Mouse (Mus musculus): ENCODE data around the gene 1700020N01Rik. TPM values are rescaled to one million over a fixed set of nuclear protein-coding genes. Genes with fewer than 3 reads are reported as not detected.

The 1700020N01Rik gene
- polyA plus RNA-seq, 1 experiment from 2014 or later: not detected

- 97% methylated on average over 1 of the region's 1 CpGs for WGBS
- Histone ChIP-seq H3K4me2 (no peak overlapping the region), H3K27me3 (replicated peaks) (no peaks in the 10 kb centered on the region), H3K9ac (no peak overlapping the region), H3K27ac (no peak overlapping the region), H3K4me1 (no peaks in the 10 kb centered on the region), H3K9me3 (no peaks in the 10 kb centered on the region), H3K4me3 (no peak overlapping the region), H3K36me3 (replicated peaks) (no peaks in the 10 kb centered on the region)
- no peak for ATAC-seq (replicated peaks)
Measured at GRCm38 (mm10) chr10:21566074-21566473, 26.9 kb upstream of the 1700020N01Rik start.

GRCm38 (mm10) chr10:21571615-21572014, 21.3 kb upstream of the 1700020N01Rik start:
- no peak overlapping the region for H3K27ac ChIP-seq
- H3K27me3 ChIP-seq (replicated peaks): no peaks in the 10 kb centered on the region
- H3K9ac ChIP-seq: no peak overlapping the region
- no peak overlapping the region for H3K4me3 ChIP-seq
- 87% methylated on average over 4 of the region's 4 CpGs for WGBS
- H3K4me2 ChIP-seq: no peak overlapping the region
- H3K36me3 ChIP-seq (replicated peaks): no peaks in the 10 kb centered on the region
- no peaks in the 10 kb centered on the region for H3K4me1 ChIP-seq
- no peak for ATAC-seq (replicated peaks)
- H3K9me3 ChIP-seq: no peaks in the 10 kb centered on the region

GRCm38 (mm10) chr10:21573713-21574112, 19.2 kb upstream of the 1700020N01Rik start:
- Histone ChIP-seq H3K36me3 (replicated peaks) (no peaks in the 10 kb centered on the region), H3K9ac (no peak overlapping the region), H3K9me3 (no peaks in the 10 kb centered on the region), H3K27ac (no peak overlapping the region), H3K4me3 (no peak overlapping the region), H3K27me3 (replicated peaks) (no peaks in the 10 kb centered on the region), H3K4me1 (no peaks in the 10 kb centered on the region), H3K4me2 (no peak overlapping the region)
- 84% methylated on average over 4 of the region's 4 CpGs for whole genome bisulfite sequencing
- no peak for ATAC-seq (replicated peaks)

- H3K9me3 ChIP-seq: no peaks in the 10 kb centered on the region
- H3K27me3 ChIP-seq (replicated peaks): no peaks in the 10 kb centered on the region
- no peak overlapping the region for H3K9ac ChIP-seq
- H3K4me3 ChIP-seq: no peak overlapping the region
- H3K4me1 ChIP-seq: no peaks in the 10 kb centered on the region
- 82% methylated on average over 11 of the region's 11 CpGs for WGBS
- ATAC-seq (replicated peaks): no peak
- no peaks in the 10 kb centered on the region for H3K36me3 ChIP-seq (replicated peaks)
- H3K4me2 ChIP-seq: no peak overlapping the region
- H3K27ac ChIP-seq: no peak overlapping the region
Measured at GRCm38 (mm10) chr10:21575806-21576378, 17.1 kb upstream of the 1700020N01Rik start.

- Histone ChIP-seq H3K27ac (no peak overlapping the region), H3K9ac (no peak overlapping the region), H3K4me2 (no peak overlapping the region), H3K36me3 (replicated peaks) (no peaks in the 10 kb centered on the region), H3K27me3 (replicated peaks) (no peaks in the 10 kb centered on the region), H3K4me1 (no peaks in the 10 kb centered on the region), H3K9me3 (no peaks in the 10 kb centered on the region), H3K4me3 (no peak overlapping the region)
- ATAC-seq (replicated peaks): no peak
- 94% methylated on average over 6 of the region's 6 CpGs for WGBS
Measured at GRCm38 (mm10) chr10:21577798-21578197, 15.1 kb upstream of the 1700020N01Rik start.

GRCm38 (mm10) chr10:21581546-21581945, 11.4 kb upstream of the 1700020N01Rik start:
- 90% methylated on average over 1 of the region's 1 CpGs for WGBS
- ATAC-seq (replicated peaks): no peak
- Histone ChIP-seq H3K4me1 (no peaks in the 10 kb centered on the region), H3K36me3 (replicated peaks) (no peaks in the 10 kb centered on the region), H3K9me3 (no peaks in the 10 kb centered on the region), H3K4me3 (no peak overlapping the region), H3K27me3 (replicated peaks) (no peaks in the 10 kb centered on the region), H3K9ac (no peak overlapping the region), H3K4me2 (no peak overlapping the region), H3K27ac (no peak overlapping the region)

- 87% methylated on average over 2 of the region's 2 CpGs for WGBS
- no peaks in the 10 kb centered on the region for H3K4me1 ChIP-seq
- H3K27ac ChIP-seq: no peak overlapping the region
- no peaks in the 10 kb centered on the region for H3K36me3 ChIP-seq (replicated peaks)
- ATAC-seq (replicated peaks): no peak
- no peak overlapping the region for H3K4me2 ChIP-seq
- no peaks in the 10 kb centered on the region for H3K9me3 ChIP-seq
- no peaks in the 10 kb centered on the region for H3K27me3 ChIP-seq (replicated peaks)
- no peak overlapping the region for H3K9ac ChIP-seq
- no peak overlapping the region for H3K4me3 ChIP-seq
Measured at GRCm38 (mm10) chr10:21587041-21587440, 5.9 kb upstream of the 1700020N01Rik start.

GRCm38 (mm10) chr10:21588007-21588852, 4.7 kb upstream of the 1700020N01Rik start:
- no peaks in the 10 kb centered on the region for H3K27me3 ChIP-seq (replicated peaks)
- no peak overlapping the region for H3K9ac ChIP-seq
- H3K27ac ChIP-seq: no peak overlapping the region
- ATAC-seq (replicated peaks): no peak
- no peaks in the 10 kb centered on the region for H3K4me1 ChIP-seq
- H3K4me3 ChIP-seq: no peak overlapping the region
- H3K36me3 ChIP-seq (replicated peaks): no peaks in the 10 kb centered on the region
- no peak overlapping the region for H3K4me2 ChIP-seq
- WGBS: 78% methylated on average over 4 of the region's 4 CpGs
- H3K9me3 ChIP-seq: no peaks in the 10 kb centered on the region

GRCm38 (mm10) chr10:21600931-21601330, 8.0 kb downstream of the 1700020N01Rik start:
- H3K4me3 ChIP-seq: no peak overlapping the region
- H3K4me2 ChIP-seq: no peak overlapping the region
- no peak for ATAC-seq (replicated peaks)
- H3K4me1 ChIP-seq: peaks cover 5% of the 10 kb centered on the region
- WGBS: 47% methylated on average over 5 of the region's 5 CpGs
- no peaks in the 10 kb centered on the region for H3K9me3 ChIP-seq
- H3K36me3 ChIP-seq (replicated peaks): no peaks in the 10 kb centered on the region
- H3K9ac ChIP-seq: no peak overlapping the region
- H3K27ac ChIP-seq: no peak overlapping the region
- H3K27me3 ChIP-seq (replicated peaks): no peaks in the 10 kb centered on the region

- WGBS: 58% methylated on average over 8 of the region's 8 CpGs
- H3K9me3 ChIP-seq: no peaks in the 10 kb centered on the region
- H3K36me3 ChIP-seq (replicated peaks): no peaks in the 10 kb centered on the region
- no peaks in the 10 kb centered on the region for H3K27me3 ChIP-seq (replicated peaks)
- no peak overlapping the region for H3K4me2 ChIP-seq
- H3K4me3 ChIP-seq: no peak overlapping the region
- peak; percentile 15; the same call in 1 of the 2 replicates for ATAC-seq (replicated peaks)
- H3K9ac ChIP-seq: no peak overlapping the region
- H3K4me1 ChIP-seq: peaks cover 5% of the 10 kb centered on the region
- no peak overlapping the region for H3K27ac ChIP-seq
Measured at GRCm38 (mm10) chr10:21604476-21604875, 11.5 kb downstream of the 1700020N01Rik start.

- no peaks in the 10 kb centered on the region for H3K9me3 ChIP-seq
Measured at GRCm38 (mm10) chr10:21605011-21605571, 12.1 kb downstream of the 1700020N01Rik start.

GRCm38 (mm10) chr10:21605601-21606000, 12.7 kb downstream of the 1700020N01Rik start:
- Histone ChIP-seq H3K4me2 (no peak overlapping the region), H3K27me3 (replicated peaks) (no peaks in the 10 kb centered on the region), H3K4me3 (no peak overlapping the region), H3K36me3 (replicated peaks) (no peaks in the 10 kb centered on the region), H3K9me3 (no peaks in the 10 kb centered on the region), H3K27ac (no peak overlapping the region), H3K4me1 (peaks cover 5% of the 10 kb centered on the region), H3K9ac (no peak overlapping the region)
- 0 out of 2 replicates have a peak, but pooled peaks have one; percentile 15 for ATAC-seq (replicated peaks)
- WGBS: 68% methylated on average over 5 of the region's 5 CpGs

More at GRCm38 (mm10) chr10:21605011-21605571, 12.1 kb downstream of the 1700020N01Rik start:
- Histone ChIP-seq H3K27ac (no peak overlapping the region), H3K9ac (no peak overlapping the region), H3K27me3 (replicated peaks) (no peaks in the 10 kb centered on the region), H3K36me3 (replicated peaks) (no peaks in the 10 kb centered on the region), H3K4me3 (no peak overlapping the region), H3K4me2 (no peak overlapping the region), H3K4me1 (peaks cover 5% of the 10 kb centered on the region)
- 47% methylated on average over 4 of the region's 4 CpGs for WGBS
- ATAC-seq (replicated peaks): 0 out of 2 replicates have a peak, but pooled peaks have one; percentile 58

Measured in midbrain, embryonic 15.5 days (tissue).